Mouse (Mus musculus) ES-Bruce4 (cell line): ENCODE data around the gene Hsf2bp. TPM values are rescaled to one million over a fixed set of nuclear protein-coding genes. Genes with fewer than 3 reads are reported as not detected.

Experiments
- H3K27ac ChIP-seq: 2 replicates; pipeline ENCODE4 v1.5.1; 2012; ENCODE audit warnings: low read length, inconsistent platforms; ENCODE audit not compliant: insufficient read depth
- H3K27me3 ChIP-seq: 2 replicates; pipeline ENCODE4 v1.6.1; 2012; ENCODE audit warnings: mild to moderate bottlenecking, low read length, inconsistent platforms; ENCODE audit not compliant: control insufficient read depth, poor library complexity, insufficient read depth, severe bottlenecking
- H3K36me3 ChIP-seq: 2 replicates; pipeline ENCODE4 v1.6.1; 2012; ENCODE audit warnings: inconsistent platforms, mild to moderate bottlenecking, low read length, moderate library complexity; ENCODE audit not compliant: control insufficient read depth, poor library complexity, insufficient read depth, severe bottlenecking
- H3K4me1 ChIP-seq: one replicate; pipeline ENCODE4 v1.8.1; 2011; ENCODE audit warnings: low read length; ENCODE audit not compliant: control insufficient read depth, insufficient read depth
- H3K4me3 ChIP-seq: 2 replicates; pipeline ENCODE4 v1.5.1; 2011; ENCODE audit warnings: low read depth, mild to moderate bottlenecking, low read length
- H3K9ac ChIP-seq: 2 replicates; pipeline ENCODE4 v1.6.1; 2012; ENCODE audit warnings: low read depth, mild to moderate bottlenecking, inconsistent platforms; ENCODE audit not compliant: poor library complexity, severe bottlenecking
- H3K9me3 ChIP-seq: replicated peaks from 2 replicates; pipeline ENCODE4 v1.6.1; 2012; ENCODE audit warnings: mild to moderate bottlenecking, low read length, inconsistent platforms; ENCODE audit not compliant: control insufficient read depth, poor library complexity, insufficient read depth, severe bottlenecking
- CTCF ChIP-seq: IDR thresholded peaks from one replicate; pipeline ENCODE4 v1.8.1; 2011; ENCODE audit warnings: low read depth, low read length
- EP300 ChIP-seq: IDR thresholded peaks from 2 replicates; pipeline ENCODE4 v1.6.1; 2011; ENCODE audit warnings: low read depth, low read length; ENCODE audit not compliant: insufficient read depth
- POLR2A ChIP-seq: IDR thresholded peaks from one replicate; pipeline ENCODE4 v1.8.1; 2011; ENCODE audit warnings: low read length; ENCODE audit not compliant: insufficient read depth
- polyA plus RNA-seq: library from polyadenylated mRNA; stranded (reverse); fragments of >200 nt; gene quantifications from 2 replicates; pipeline ENCODE4 v1.2.4, GENCODE M21; 2011; ENCODE audit warnings: low read depth; ENCODE audit not compliant: missing spikeins, insufficient read depth, insufficient read length

The Hsf2bp gene
- polyA plus RNA-seq, 1 experiment = 55.0 TPM

DNA sequence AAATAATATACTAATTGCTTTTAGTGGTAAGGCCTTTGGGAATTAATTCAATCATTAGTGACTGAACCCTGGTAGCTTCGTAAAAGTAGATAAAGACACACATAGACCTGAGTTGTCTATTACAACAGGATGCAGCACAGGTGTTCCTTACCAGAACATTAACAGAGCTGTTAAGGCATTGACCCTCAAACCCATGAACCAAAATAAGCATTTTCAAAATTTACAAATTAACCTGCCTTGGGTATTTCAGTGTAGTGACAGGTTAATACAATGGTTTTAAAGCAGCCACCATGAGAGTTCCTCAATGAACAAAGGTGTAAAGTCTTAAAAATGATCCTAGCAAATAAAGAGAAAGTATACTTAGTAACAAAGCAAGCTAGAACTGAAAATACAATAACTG lies 69.6 kb downstream of the Hsf2bp start:
- H3K27ac ChIP-seq = no peak overlapping the region
- peaks cover 2% of the 10 kb centered on the region; the same call in 1 of the 2 replicates for H3K9me3 ChIP-seq
- H3K4me3 ChIP-seq = no peak overlapping the region
- no peaks in the 10 kb centered on the region for H3K4me1 ChIP-seq
- H3K27me3 ChIP-seq = no peaks in the 10 kb centered on the region
- H3K9ac ChIP-seq = no peak overlapping the region
- no peaks in the 10 kb centered on the region; the same call in 1 of the 2 replicates for H3K36me3 ChIP-seq
- TF ChIP-seq EP300 = no peak
- TF ChIP-seq CTCF = no peak
- no peak for TF ChIP-seq POLR2A

DNA sequence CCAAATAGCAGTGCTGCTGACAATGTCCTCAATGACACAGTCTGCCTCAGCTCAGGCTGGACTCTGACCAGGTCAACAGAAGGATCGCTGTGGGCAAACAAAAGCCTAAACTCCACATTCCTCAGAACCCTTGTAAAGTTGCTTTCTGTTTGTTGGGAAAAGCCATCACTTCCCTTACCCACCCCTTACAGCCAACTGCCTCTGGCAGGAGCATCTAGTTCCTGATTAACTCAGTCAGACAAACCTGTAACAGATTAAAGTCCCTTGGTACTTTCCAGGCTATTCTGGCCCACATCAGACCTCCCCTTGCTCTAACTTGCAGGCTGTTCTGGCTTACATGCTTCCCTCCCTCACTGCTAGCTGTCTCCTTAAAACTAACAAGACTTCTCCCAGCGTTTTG lies 70.5 kb downstream of the Hsf2bp start:
- TF ChIP-seq CTCF = no peak
- H3K27ac ChIP-seq = no peak overlapping the region

DNA sequence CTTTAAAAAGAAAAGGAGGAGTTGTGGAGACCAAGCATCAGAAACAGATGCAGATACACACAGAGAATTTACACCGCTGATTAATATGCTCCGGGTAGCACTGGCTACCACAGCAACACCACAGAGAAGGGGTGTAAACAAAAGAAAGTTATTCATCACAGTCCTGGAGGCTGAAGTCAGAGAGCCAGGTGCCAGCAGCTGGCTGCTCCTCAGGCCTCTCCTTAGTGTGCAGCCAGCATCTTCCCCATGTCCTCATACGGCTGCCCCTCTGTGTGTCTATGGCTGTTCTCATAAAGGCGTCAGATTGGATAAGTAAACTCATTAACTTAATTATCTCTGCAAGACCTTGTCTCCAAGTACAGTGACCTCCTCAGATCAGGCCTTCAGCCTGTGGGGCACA lies 73.2 kb downstream of the Hsf2bp start:
- no peaks in the 10 kb centered on the region for H3K4me1 ChIP-seq
- peaks cover 17% of the 10 kb centered on the region for H3K9me3 ChIP-seq

More for the DNA sequence above, 70.5 kb downstream of the Hsf2bp start:
- Histone ChIP-seq H3K4me1 (no peaks in the 10 kb centered on the region), H3K9ac (no peak overlapping the region), H3K27me3 (no peaks in the 10 kb centered on the region), H3K36me3 (no peaks in the 10 kb centered on the region; the same call in 1 of the 2 replicates), H3K9me3 (peaks cover 12% of the 10 kb centered on the region), H3K4me3 (no peak overlapping the region)

DNA sequence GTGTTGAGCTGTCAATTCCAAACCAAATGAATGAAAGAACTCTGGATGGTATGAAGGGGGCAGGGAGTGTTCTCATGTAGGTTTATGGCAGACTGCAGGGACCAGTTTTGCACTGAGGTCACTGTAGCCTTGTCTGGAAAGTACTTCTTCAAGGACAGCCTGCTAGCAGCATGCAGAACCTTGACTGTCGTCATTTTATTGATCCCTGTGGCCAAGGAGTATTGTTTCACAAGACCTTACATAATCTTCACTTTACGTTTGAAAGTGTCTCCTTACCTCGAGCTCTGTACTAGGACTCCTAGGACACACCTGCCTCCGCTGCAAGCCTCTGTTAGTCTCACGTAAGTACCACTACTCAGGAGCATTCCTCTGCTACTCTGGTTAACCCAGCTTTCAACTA lies 73.9 kb downstream of the Hsf2bp start:
- Histone ChIP-seq H3K4me3 (no peak overlapping the region), H3K27me3 (no peaks in the 10 kb centered on the region), H3K9ac (no peak overlapping the region), H3K27ac (no peak overlapping the region), H3K9me3 (peaks cover 17% of the 10 kb centered on the region), H3K36me3 (no peaks in the 10 kb centered on the region; the same call in 1 of the 2 replicates), H3K4me1 (no peaks in the 10 kb centered on the region)
- no peak for TF ChIP-seq POLR2A
- TF ChIP-seq EP300 = no peak
- no peak for TF ChIP-seq CTCF

More for the DNA sequence above, 73.2 kb downstream of the Hsf2bp start:
- Histone ChIP-seq H3K9ac (no peak overlapping the region), H3K36me3 (no peaks in the 10 kb centered on the region; the same call in 1 of the 2 replicates), H3K27ac (no peak overlapping the region), H3K27me3 (no peaks in the 10 kb centered on the region), H3K4me3 (no peak overlapping the region)
- TF ChIP-seq EP300 = no peak
- no peak for TF ChIP-seq POLR2A
- no peak for TF ChIP-seq CTCF

DNA sequence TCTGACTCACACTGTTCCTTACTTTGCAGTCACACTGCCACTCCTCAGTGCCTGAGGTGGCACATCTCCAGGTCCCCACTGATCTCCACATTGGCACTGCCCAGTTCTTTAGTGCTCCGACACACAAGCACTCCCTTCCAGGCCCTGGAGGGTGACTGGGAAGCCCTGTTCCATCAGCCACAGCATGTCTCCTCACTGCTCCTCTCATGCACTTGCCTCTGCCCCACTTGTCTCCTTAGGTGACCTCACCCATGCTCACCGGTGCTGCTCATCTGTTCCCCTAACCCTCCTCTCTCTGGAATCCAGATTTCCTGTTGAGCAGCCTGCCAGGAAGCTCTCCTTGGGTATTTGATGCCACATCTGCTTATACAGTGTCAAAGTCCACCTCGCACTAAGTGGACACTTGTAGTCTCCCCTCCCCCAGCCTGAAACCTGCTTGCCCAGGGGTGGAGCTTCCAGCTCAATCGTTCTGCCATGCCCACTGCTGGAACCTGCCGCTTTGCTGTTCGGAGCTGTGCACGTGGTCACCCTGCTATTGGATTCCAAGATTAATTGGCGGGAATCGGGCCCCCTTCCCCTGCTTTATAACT lies 81.5 kb downstream of the Hsf2bp start:
- Histone ChIP-seq H3K27me3 (no peaks in the 10 kb centered on the region), H3K4me3 (no peak overlapping the region), H3K9ac (no peak overlapping the region), H3K27ac (no peak overlapping the region), H3K4me1 (no peaks in the 10 kb centered on the region), H3K36me3 (no peaks in the 10 kb centered on the region), H3K9me3 (peaks cover 5% of the 10 kb centered on the region)
- no peak for TF ChIP-seq CTCF

DNA sequence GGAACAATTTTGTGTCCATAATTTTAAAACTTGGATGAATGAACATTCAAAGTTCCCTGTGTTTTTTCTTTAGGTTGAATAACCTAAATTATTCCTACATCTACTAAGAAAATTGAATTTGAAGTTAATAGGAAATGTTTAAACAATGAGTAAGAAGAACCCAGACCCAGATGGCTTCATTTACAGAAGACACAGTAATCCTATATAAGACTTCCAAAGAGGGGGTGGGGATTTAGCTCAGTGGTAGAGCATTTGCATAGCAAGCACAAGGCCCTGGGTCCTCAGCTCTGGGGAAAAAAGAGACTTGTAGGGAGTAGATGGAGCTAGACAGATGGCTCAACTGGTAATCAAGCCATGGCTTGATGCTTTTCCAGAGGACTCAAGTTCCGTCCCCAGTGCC lies 87.1 kb downstream of the Hsf2bp start:
- Histone ChIP-seq H3K4me1 (no peaks in the 10 kb centered on the region), H3K36me3 (no peaks in the 10 kb centered on the region), H3K4me3 (no peak overlapping the region), H3K9ac (no peak overlapping the region), H3K27me3 (no peaks in the 10 kb centered on the region), H3K9me3 (no peaks in the 10 kb centered on the region), H3K27ac (no peak overlapping the region)
- no peak for TF ChIP-seq EP300
- no peak for TF ChIP-seq POLR2A
- TF ChIP-seq CTCF = no peak

DNA sequence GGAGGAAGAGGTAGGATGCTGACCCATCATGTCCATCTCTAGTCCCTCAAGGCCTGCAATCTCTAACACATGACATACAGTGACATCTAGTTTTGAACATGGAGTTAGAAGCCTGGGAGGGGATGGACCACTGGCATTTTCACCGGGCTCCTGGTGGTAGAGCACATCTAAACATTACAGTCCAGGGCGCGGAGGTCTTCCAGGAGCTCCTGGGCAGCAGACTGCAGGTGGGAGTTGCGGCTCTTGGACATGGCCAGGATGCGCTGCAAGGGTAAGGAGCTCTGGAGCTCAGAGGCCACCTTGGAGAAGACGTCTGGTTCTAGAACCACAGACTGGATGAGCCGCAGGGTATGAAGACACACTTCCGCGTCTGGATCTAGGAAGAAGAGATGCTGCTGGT lies 89.7 kb downstream of the Hsf2bp start:
- Histone ChIP-seq H3K36me3 (no peaks in the 10 kb centered on the region), H3K9me3 (no peaks in the 10 kb centered on the region), H3K27ac (no peak overlapping the region), H3K4me3 (no peak overlapping the region), H3K27me3 (no peaks in the 10 kb centered on the region), H3K9ac (no peak overlapping the region), H3K4me1 (no peaks in the 10 kb centered on the region)
- no peak for TF ChIP-seq POLR2A
- TF ChIP-seq EP300 = no peak
- no peak for TF ChIP-seq CTCF
